Mouse (Mus musculus) embryonic facial prominence, embryonic 14.5 days (tissue): ENCODE measurements around the gene Ccdc157. TPM values are rescaled to one million over a fixed set of nuclear protein-coding genes. Genes with fewer than 3 reads are reported as not detected.

Experiments used
- ATAC-seq: fragments of 200-750 bp; cut with Nextera tagmentation; 2 replicates; pipeline ENCODE4 v1.8.0; 2017; ENCODE audit warnings: low read depth, moderate number of reproducible peaks, moderate TSS enrichment
- DNase-seq: peaks from one replicate; pipeline ENCODE4 v3.0.0-alpha.2; 2015; ENCODE audit warnings: low spot score
- H3K27ac ChIP-seq: fragments of 300-500 bp; sonication (generic); replicated peaks from 2 replicates; pipeline ENCODE4 v1.5.1; 2014; ENCODE audit warnings: low read depth, mild to moderate bottlenecking, low read length, moderate library complexity
- H3K27me3 ChIP-seq: fragments of 300-500 bp; sonication (generic); replicated peaks from 2 replicates; pipeline ENCODE4 v1.6.1; 2014; ENCODE audit warnings: low read length; ENCODE audit not compliant: control insufficient read depth, insufficient read depth
- H3K36me3 ChIP-seq: fragments of 300-500 bp; sonication (generic); 2 replicates; pipeline ENCODE4 v1.6.1; 2014; ENCODE audit warnings: low read length, mixed read lengths; ENCODE audit not compliant: control insufficient read depth, insufficient read depth
- H3K4me1 ChIP-seq: fragments of 300-500 bp; sonication (generic); 2 replicates; pipeline ENCODE4 v1.6.1; 2014; ENCODE audit warnings: antibody characterized with exemption, low read length; ENCODE audit not compliant: control insufficient read depth, insufficient read depth
- H3K4me2 ChIP-seq: fragments of 300-500 bp; sonication (generic); 2 replicates; pipeline ENCODE4 v1.6.1; 2014; ENCODE audit warnings: low read depth, mild to moderate bottlenecking, low read length, moderate library complexity, mixed read lengths
- H3K4me3 ChIP-seq: fragments of 300-500 bp; sonication (generic); 2 replicates; pipeline ENCODE4 v1.5.1; 2014; ENCODE audit warnings: low read depth, mild to moderate bottlenecking, low read length
- H3K9ac ChIP-seq: fragments of 300-500 bp; sonication (generic); 2 replicates; pipeline ENCODE4 v1.6.1; 2014; ENCODE audit warnings: low read depth, mild to moderate bottlenecking, low read length, moderate library complexity, mixed read lengths
- H3K9me3 ChIP-seq: fragments of 300-500 bp; sonication (generic); 2 replicates; pipeline ENCODE4 v1.6.1; 2016; ENCODE audit warnings: low read length; ENCODE audit not compliant: control insufficient read depth
- whole genome bisulfite sequencing: fragments of 180-500 bp; shearing (Covaris S2); extraction: QIAGEN DNeasy Blood & Tissue Kit; methylation state at CpG from one replicate; pipeline ENCODE4 v1.1.7; 2014; 5-methylcytosine and 5-hydroxymethylcytosine counted together
- polyA plus RNA-seq: library from polyadenylated mRNA; unstranded; fragments of >200 nt; fragmentation: Nextera tagmentation; extraction: Ambion mirVana; gene quantifications from 2 replicates; pipeline ENCODE4 v1.2.1, GENCODE M21; 2014

The Ccdc157 gene
- polyA plus RNA-seq, 1 experiment from 2014 or later = 6.7 TPM

- Histone ChIP-seq H3K36me3 (peaks cover 89% of the 10 kb centered on the region), H3K4me1 (peaks cover 21% of the 10 kb centered on the region), H3K4me2 (no peak overlapping the region), H3K27me3 (no peaks in the 10 kb centered on the region), H3K27ac (peak overlapping the region; percentile 55), H3K9me3 (no peaks in the 10 kb centered on the region), H3K4me3 (no peak overlapping the region), H3K9ac (no peak overlapping the region; the same call in 1 of the 2 replicates)
- WGBS = 45% methylated on average over 2 of the region's 2 CpGs
- ATAC-seq (peak; percentile 27), DNase-seq (peak; percentile 80)
Measured at GRCm38 (mm10) chr11:4164701-4165100, 4.6 kb upstream of the Ccdc157 start.

- Histone ChIP-seq H3K9ac (peak overlapping the region; percentile 84), H3K9me3 (no peaks in the 10 kb centered on the region), H3K27me3 (no peaks in the 10 kb centered on the region), H3K4me1 (peaks cover 26% of the 10 kb centered on the region), H3K4me2 (peak overlapping the region; percentile 94), H3K27ac (peak overlapping the region; percentile 84), H3K36me3 (peaks cover 51% of the 10 kb centered on the region), H3K4me3 (peak overlapping the region; percentile 93)
- ATAC-seq (no peak), DNase-seq (no peak)
- 6% methylated on average over 15 of the region's 15 CpGs for WGBS
Measured at GRCm38 (mm10) chr11:4160758-4161480, 826 bp upstream of the Ccdc157 start.

GRCm38 (mm10) chr11:4158676-4159075, 1.4 kb downstream of the Ccdc157 start:
- Histone ChIP-seq H3K9me3 (no peaks in the 10 kb centered on the region), H3K4me3 (no peak overlapping the region), H3K27me3 (no peaks in the 10 kb centered on the region), H3K9ac (no peak overlapping the region), H3K36me3 (peaks cover 28% of the 10 kb centered on the region), H3K27ac (no peak overlapping the region), H3K4me1 (peaks cover 22% of the 10 kb centered on the region), H3K4me2 (0 out of 2 replicates have a peak overlapping the region, but pooled peaks have one; percentile 94)
- no peak for ATAC-seq
- no peak for DNase-seq
- WGBS = 91% methylated on average over 3 of the region's 3 CpGs

- H3K9me3 ChIP-seq = no peaks in the 10 kb centered on the region
- no peak overlapping the region for H3K9ac ChIP-seq
- no peak overlapping the region for H3K4me3 ChIP-seq
- no peaks in the 10 kb centered on the region for H3K27me3 ChIP-seq
- H3K4me2 ChIP-seq = no peak overlapping the region
- no peaks in the 10 kb centered on the region for H3K36me3 ChIP-seq
- H3K4me1 ChIP-seq = 0 out of 2 replicates have a peak, but pooled peaks cover 5% of the 10 kb centered on the region
- 59% methylated on average over 5 of the region's 5 CpGs for WGBS
- H3K27ac ChIP-seq = no peak overlapping the region
- DNase-seq (no peak), ATAC-seq (no peak)
Measured at GRCm38 (mm10) chr11:4155641-4156040, 4.5 kb downstream of the Ccdc157 start.

- 90% methylated on average over 7 of the region's 7 CpGs for WGBS
- H3K9ac ChIP-seq = no peak overlapping the region
- H3K36me3 ChIP-seq = peaks cover 5% of the 10 kb centered on the region; the same call in 1 of the 2 replicates
- no peak overlapping the region for H3K4me3 ChIP-seq
- no peaks in the 10 kb centered on the region for H3K9me3 ChIP-seq
- no peaks in the 10 kb centered on the region for H3K27me3 ChIP-seq
- ATAC-seq (no peak), DNase-seq (no peak)
- H3K4me1 ChIP-seq = 0 out of 2 replicates have a peak, but pooled peaks cover under 1% of the 10 kb centered on the region
- no peak overlapping the region for H3K27ac ChIP-seq
- no peak overlapping the region for H3K4me2 ChIP-seq
Measured at GRCm38 (mm10) chr11:4153694-4154093, 6.4 kb downstream of the Ccdc157 start.

GRCm38 (mm10) chr11:4149886-4150285, 10.2 kb downstream of the Ccdc157 start:
- Histone ChIP-seq H3K9me3 (no peaks in the 10 kb centered on the region), H3K27me3 (no peaks in the 10 kb centered on the region), H3K9ac (no peak overlapping the region), H3K4me2 (no peak overlapping the region), H3K27ac (no peak overlapping the region), H3K4me3 (no peak overlapping the region), H3K4me1 (no peaks in the 10 kb centered on the region), H3K36me3 (peaks cover 15% of the 10 kb centered on the region)
- DNase-seq (no peak), ATAC-seq (no peak)
- 93% methylated on average over 6 of the region's 6 CpGs for WGBS

GRCm38 (mm10) chr11:4148536-4149156, 11.4 kb downstream of the Ccdc157 start:
- no peaks in the 10 kb centered on the region for H3K27me3 ChIP-seq
- H3K27ac ChIP-seq = no peak overlapping the region
- no peak overlapping the region for H3K9ac ChIP-seq
- no peaks in the 10 kb centered on the region for H3K9me3 ChIP-seq
- no peak for DNase-seq
- 83% methylated on average over 8 of the region's 9 CpGs for WGBS
- H3K36me3 ChIP-seq = peaks cover 22% of the 10 kb centered on the region
- no peaks in the 10 kb centered on the region for H3K4me1 ChIP-seq
- H3K4me2 ChIP-seq = no peak overlapping the region
- no peak for ATAC-seq
- H3K4me3 ChIP-seq = no peak overlapping the region

- no peak overlapping the region for H3K9ac ChIP-seq
- peaks cover 27% of the 10 kb centered on the region for H3K36me3 ChIP-seq
- DNase-seq (no peak), ATAC-seq (no peak)
- no peaks in the 10 kb centered on the region for H3K4me1 ChIP-seq
- WGBS = 75% methylated on average over 5 of the region's 5 CpGs
- H3K27me3 ChIP-seq = no peaks in the 10 kb centered on the region
- H3K4me2 ChIP-seq = no peak overlapping the region
- H3K4me3 ChIP-seq = no peak overlapping the region
- H3K9me3 ChIP-seq = no peaks in the 10 kb centered on the region
- no peak overlapping the region for H3K27ac ChIP-seq
Measured at GRCm38 (mm10) chr11:4148120-4148519, 12.0 kb downstream of the Ccdc157 start.
